Mouse (Mus musculus) thymus, postnatal 0 days (tissue): ENCODE results near the gene Vmn1r199. TPM values are rescaled to one million over a fixed set of nuclear protein-coding genes. Genes with fewer than 3 reads are reported as not detected.
"Not testable (repeated sequence)": the region's sequence is repeated elsewhere in the genome, so short reads cannot be mapped to it uniquely, and the experiment has no call there.

Source experiments
- DNase-seq: peaks from one replicate; pipeline ENCODE4 v3.0.0-alpha.2; 2015; ENCODE audit warnings: low spot score
- polyA plus RNA-seq: library from polyadenylated mRNA; unstranded; fragments of >200 nt; fragmentation: Nextera tagmentation; extraction: Ambion mirVana; gene quantifications from 2 replicates; pipeline ENCODE4 v1.2.1, GENCODE M21; 2015

Vmn1r199 gene
- polyA plus RNA-seq: not detected in 2 replicates

DNA sequence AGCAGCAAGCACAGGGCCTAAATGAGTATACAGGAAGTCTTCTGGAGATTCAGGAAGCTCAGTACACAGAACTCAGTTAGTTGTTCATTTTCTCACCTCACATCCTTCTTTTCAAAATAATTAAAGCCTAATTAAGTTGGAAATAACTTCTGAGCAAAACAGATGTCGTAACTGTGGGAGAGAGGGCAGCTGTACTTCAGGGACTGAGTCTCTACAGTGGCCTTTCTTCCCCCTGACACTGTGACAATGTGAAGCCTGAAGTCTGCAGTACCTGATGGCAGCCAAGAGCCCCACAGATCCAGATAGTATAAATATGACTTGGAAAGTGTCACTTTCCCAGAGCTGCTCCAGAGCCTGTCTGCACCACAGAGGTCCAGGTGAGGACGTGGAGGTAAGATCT is at the start of gene Vmn1r199:
Vmn1r199 (plus strand) TSS at position 301 of the 400 bp plus-strand sequence.
- no peak for DNase-seq

DNA sequence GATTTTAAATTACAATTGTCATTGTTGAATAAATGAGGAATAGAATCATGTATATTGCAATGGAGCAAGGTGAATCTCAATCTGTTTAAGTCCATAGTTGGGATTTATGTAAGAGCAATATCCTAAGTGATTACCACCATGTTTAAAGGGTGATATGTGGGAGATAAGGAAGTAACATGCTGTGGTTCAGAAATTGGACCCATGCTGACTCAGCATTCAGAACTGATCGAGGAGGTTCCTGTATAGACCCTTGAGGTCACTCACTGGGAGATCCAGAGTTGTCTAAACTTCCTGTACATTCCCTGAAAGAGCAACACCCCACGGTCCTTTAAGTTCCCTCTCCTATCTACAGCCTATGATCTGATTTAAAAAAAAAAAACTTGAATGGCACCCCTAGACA is 46.3 kb upstream of the Vmn1r199 start:
- no peak for DNase-seq

DNA sequence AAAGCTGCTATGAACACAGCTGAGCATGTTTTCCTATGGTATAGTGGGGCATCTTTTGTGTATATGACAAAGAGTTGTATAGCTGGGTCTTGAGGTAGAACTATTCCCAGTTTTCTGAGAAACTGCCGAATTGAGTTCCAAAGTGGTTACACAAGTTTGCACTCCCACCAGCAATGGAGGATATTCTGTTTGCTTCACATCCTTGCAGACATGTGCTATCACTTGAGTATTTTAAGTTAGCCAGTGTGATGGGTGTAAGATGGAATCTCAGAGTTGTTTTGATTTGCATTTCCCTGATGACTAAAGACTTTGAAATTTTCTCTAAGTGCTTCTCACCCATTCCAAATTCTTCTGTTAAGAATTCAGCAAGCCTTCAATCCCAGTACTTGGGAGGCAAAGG is 44.1 kb upstream of the Vmn1r199 start:
- DNase-seq: no peak

DNA sequence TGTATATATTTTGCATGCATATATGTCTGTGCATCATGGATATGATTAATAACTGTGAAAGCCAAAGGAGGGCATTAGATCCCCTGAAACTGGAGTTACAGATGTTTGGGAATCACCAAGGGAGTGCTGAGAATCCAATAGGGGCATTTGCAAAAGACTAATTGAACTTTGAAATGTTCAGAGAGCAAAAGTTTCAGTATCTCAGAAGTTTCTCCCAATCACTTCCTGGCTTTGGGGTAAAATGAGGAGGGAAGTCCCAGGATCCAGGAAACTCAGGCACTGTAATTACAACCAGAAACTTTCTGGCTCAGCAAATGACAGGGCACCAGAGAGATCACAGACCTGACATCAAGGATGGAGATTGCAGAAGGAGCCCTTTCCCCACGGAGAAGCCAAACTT is 29.6 kb upstream of the Vmn1r199 start, which contains the start of gene Vmn1r198:
Vmn1r198 (plus strand) TSS at position 301 of the 400 bp plus-strand sequence.
- DNase-seq: no peak

DNA sequence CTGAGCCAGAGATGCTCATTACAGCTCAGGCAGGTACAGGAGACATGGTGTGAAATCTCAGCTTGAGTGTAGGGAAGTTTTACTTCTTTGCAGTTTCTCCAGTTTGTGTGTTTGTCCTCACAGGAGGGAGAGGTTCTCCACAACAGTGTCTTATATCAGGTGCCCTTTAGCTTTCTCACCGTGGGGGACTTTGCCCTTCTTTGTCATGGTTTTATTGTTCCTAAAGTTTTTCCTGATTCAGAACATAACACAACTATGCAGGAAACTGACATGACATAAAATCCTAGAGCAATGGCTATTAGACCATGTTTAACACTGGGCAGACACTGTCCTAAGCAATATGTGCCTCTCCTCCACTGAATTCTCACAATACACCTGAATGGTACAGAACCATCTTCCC is 28.8 kb upstream of the Vmn1r199 start:
- no peak for DNase-seq

DNA sequence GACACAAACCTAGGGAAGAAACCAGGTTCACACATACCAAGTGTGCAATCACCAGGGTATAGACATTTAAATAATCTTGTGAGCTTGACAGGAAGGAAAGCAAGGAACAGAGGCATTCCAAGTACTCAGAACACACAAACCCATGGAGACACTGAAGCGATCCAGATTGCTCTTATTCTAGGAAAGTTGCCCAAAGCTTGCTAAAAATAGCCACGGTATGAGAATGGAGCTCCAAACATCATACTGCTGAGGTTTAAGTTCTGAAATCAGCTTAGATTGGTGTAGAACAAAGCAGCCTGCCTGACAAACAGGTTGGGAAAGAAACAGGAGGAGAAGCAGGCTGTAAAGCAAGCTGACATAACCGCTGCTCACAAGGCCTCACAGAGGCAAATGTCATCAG is 1.5 kb downstream of the Vmn1r199 start:
- DNase-seq: not testable (repeated sequence)

DNA sequence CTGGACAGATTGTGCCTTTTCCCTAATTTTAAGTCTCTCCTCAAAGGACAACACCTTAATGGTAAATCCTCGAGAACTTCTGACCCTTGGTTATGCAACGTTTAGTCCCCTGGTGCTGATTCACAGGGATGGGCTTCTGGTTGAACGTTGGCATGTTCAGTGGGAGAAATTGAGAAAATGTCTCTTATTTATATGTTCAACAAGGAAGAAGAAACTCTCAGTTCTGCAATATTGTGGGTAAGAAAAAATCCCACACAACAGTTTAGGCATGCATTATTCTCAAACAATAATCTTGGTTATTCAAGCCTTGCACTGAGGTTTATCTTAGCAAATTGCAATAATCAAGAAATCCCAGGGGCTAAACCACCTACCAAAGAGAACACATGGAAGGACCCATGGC is 3.8 kb downstream of the Vmn1r199 start:
- DNase-seq: no peak

DNA sequence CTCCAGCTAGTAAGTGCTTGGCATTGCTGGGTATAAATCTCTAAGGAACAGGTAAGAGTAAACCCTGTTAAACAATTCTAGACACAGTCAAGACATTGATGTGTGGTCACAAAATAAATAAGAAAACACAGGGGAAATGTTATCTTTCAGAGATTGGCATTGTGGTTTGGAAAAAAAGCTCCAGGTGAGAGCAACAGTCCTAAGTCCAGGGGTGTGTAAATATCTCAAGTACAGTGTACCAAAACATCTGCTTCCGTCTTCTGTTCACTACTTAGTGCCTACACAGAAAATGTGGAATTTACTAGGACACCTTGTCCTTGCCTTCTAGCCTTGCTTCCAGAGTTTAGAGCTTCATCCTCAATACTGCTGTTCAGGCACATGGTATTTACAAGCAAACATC is 7.4 kb downstream of the Vmn1r199 start:
- DNase-seq: no peak

DNA sequence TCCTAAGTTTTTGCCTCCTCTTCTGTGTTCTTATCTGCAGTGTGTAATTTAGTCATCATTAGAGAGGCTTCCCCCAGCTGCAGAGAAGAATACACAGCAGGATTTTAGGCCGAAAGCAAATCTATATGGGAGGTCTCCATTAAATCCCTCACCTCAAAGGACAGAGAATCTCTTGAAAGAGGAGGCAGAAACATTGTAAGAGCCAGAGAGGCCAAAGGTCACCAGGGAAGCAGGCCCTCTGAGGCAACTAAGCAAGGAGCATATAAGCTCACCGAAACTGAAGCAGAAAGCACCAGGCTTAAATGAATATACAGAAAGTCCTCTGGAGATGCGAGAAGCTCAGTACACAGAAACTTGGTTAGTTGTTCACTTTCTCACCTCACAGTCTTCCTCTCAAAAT is 10.5 kb downstream of the Vmn1r199 start, which contains the start of gene Vmn1r200:
Vmn1r200 (plus strand) TSS at position 301 of the 400 bp plus-strand sequence.
- no peak for DNase-seq

DNA sequence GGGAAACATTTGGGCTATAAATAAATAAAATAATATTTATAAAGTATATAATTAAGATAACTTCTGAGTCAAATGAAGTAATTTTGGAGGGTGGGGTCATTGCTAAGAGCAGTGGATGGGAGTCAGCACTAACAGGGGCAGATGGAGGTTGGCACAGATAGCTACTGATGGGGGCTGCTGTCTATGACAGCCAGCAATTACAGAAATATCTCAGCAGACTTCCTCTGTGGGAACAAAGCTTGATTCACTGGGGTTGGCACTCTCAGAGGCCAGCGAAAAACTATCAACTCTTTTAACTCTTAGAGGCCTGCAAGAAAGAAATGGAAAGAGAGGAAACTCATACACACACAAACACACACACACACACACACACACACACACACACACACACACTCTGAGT is 23.4 kb downstream of the Vmn1r199 start:
- DNase-seq: no peak

Other genes with a start within 250 kb of the Vmn1r199 start
- not detected in 2 replicates for gene Vmn1r191, start 195.8 kb upstream of the Vmn1r199 start, polyA plus RNA-seq
- gene Vmn1r192, start 188.7 kb upstream of the Vmn1r199 start, polyA plus RNA-seq: not detected in 2 replicates
- not detected in 2 replicates for gene Vmn1r193, start 156.7 kb upstream of the Vmn1r199 start, polyA plus RNA-seq
- not detected in 2 replicates for gene Vmn1r194, start 135.6 kb upstream of the Vmn1r199 start, polyA plus RNA-seq
- not detected in 2 replicates for gene Vmn1r195, start 109.3 kb upstream of the Vmn1r199 start, polyA plus RNA-seq
- not detected in 2 replicates for gene Vmn1r196, start 89.9 kb upstream of the Vmn1r199 start, polyA plus RNA-seq
- gene Vmn1r197, start 55.2 kb upstream of the Vmn1r199 start, polyA plus RNA-seq: not detected in 2 replicates
- gene Vmn1r198, start 29.5 kb upstream of the Vmn1r199 start, polyA plus RNA-seq: not detected in 2 replicates
- not detected in 2 replicates for gene Vmn1r200, start 10.6 kb downstream of the Vmn1r199 start, polyA plus RNA-seq
- gene Vmn1r201, start 92.1 kb downstream of the Vmn1r199 start, polyA plus RNA-seq: not detected in 2 replicates
- 0.03 TPM in 1 of 2 replicates, not detected in the other for gene Vmn1r202, start 125.6 kb downstream of the Vmn1r199 start, polyA plus RNA-seq
- gene Vmn1r203, start 138.3 kb downstream of the Vmn1r199 start, polyA plus RNA-seq: not detected in 2 replicates
- not detected in 2 replicates for gene Vmn1r204, start 173.4 kb downstream of the Vmn1r199 start, polyA plus RNA-seq
- gene Vmn1r205, start 213.2 kb downstream of the Vmn1r199 start, polyA plus RNA-seq: not detected in 2 replicates
- gene Vmn1r206, start 244.4 kb downstream of the Vmn1r199 start, polyA plus RNA-seq: not detected in 2 replicates